Mouse (Mus musculus): ENCODE measurements at regions not wholly inside any gene's neighbourhood (a gene's known extent, or its start where the extent isn't known, plus 50 kb on each side); places are given as distances from the start of the nearest gene placed in this dataset.
"Not testable (repeated sequence)": the region's sequence is repeated elsewhere in the genome, so short reads cannot be mapped to it uniquely, and the experiment has no call there.

- no peak overlapping the region for H3K27ac ChIP-seq (ENCODE audit: low read depth, low read length)
- H3K27me3 ChIP-seq (ENCODE audit: control insufficient read depth, insufficient read depth, low read length) = no peaks in the 10 kb centered on the region
- no peak overlapping the region for H3K4me2 ChIP-seq (replicated peaks; ENCODE audit: low read depth, low read length)
- H3K4me1 ChIP-seq (replicated peaks; ENCODE audit: control insufficient read depth, insufficient read depth, low read length) = no peaks in the 10 kb centered on the region
- ATAC-seq (ENCODE audit: low FRiP score) = no peak
- no peak overlapping the region for H3K4me3 ChIP-seq (ENCODE audit: low read depth, low read length)
- no peak overlapping the region for H3K9ac ChIP-seq (ENCODE audit: low read depth, low read length)
- H3K36me3 ChIP-seq (ENCODE audit: control insufficient read depth, insufficient read depth, low read length) = no peaks in the 10 kb centered on the region
- no peak for DNase-seq (ENCODE audit: low spot score)
- WGBS = 84% methylated on average over 6 of the region's 6 CpGs
- no peaks in the 10 kb centered on the region for H3K9me3 ChIP-seq (ENCODE audit: control insufficient read depth, low read length)
Measured at GRCm38 (mm10) chr14:66501995-66502394, 493.0 kb upstream of the Gulo start.

GRCm38 (mm10) chr14:66499896-66500295 is 490.9 kb upstream of the Gulo start:
- no peak overlapping the region for H3K9ac ChIP-seq (ENCODE audit: low read depth, low read length)
- H3K36me3 ChIP-seq (ENCODE audit: control insufficient read depth, insufficient read depth, low read length) = no peaks in the 10 kb centered on the region
- ATAC-seq (ENCODE audit: low FRiP score) (peak; percentile 45; the same call in 1 of the 2 replicates), DNase-seq (ENCODE audit: low spot score) (peak; percentile 38)
- H3K4me3 ChIP-seq (ENCODE audit: low read depth, low read length) = no peak overlapping the region
- H3K4me1 ChIP-seq (replicated peaks; ENCODE audit: control insufficient read depth, insufficient read depth, low read length) = peaks cover 2% of the 10 kb centered on the region; the same call in 1 of the 2 replicates
- no peak overlapping the region for H3K27ac ChIP-seq (ENCODE audit: low read depth, low read length)
- H3K4me2 ChIP-seq (replicated peaks; ENCODE audit: low read depth, low read length) = no peak overlapping the region
- no peaks in the 10 kb centered on the region for H3K9me3 ChIP-seq (ENCODE audit: control insufficient read depth, low read length)
- WGBS = 31% methylated on average over 11 of the region's 11 CpGs
- H3K27me3 ChIP-seq (ENCODE audit: control insufficient read depth, insufficient read depth, low read length) = no peaks in the 10 kb centered on the region

DNA sequence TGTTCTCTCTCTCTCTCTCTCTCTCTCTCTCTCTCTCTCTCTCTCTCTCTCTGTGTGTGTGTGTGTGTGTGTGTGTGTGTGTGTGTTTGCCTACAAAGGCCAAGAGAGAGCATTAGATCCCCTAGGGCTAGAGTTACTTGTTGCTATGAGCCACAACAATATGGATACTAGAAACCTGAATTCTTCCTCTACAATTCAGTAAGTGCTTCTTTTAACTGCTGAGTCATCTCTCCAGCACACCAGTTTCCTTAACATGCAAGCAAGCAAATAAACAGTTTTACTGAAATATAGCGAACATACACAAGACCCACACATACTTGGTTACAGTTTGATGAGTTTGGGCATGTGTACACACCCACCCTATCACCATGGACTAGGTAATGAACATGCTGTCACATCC is 486.1 kb upstream of the Gulo start:
- Histone ChIP-seq H3K4me3 (ENCODE audit: low read depth, low read length) (no peak overlapping the region), H3K9ac (ENCODE audit: low read depth, low read length) (no peak overlapping the region)
- peak; percentile 28 for DNase-seq (ENCODE audit: low spot score)

GRCm38 (mm10) chr14:66494518-66494923 is 485.5 kb upstream of the Gulo start:
- peak overlapping the region; percentile 92 for H3K27ac ChIP-seq (ENCODE audit: low read depth, low read length)
- H3K9me3 ChIP-seq (ENCODE audit: control insufficient read depth, low read length) = no peaks in the 10 kb centered on the region
- H3K27me3 ChIP-seq (ENCODE audit: control insufficient read depth, insufficient read depth, low read length) = no peaks in the 10 kb centered on the region
- peak overlapping the region; percentile 34 for H3K9ac ChIP-seq (ENCODE audit: low read depth, low read length)
- ATAC-seq (ENCODE audit: low FRiP score) (peak; percentile 99), DNase-seq (ENCODE audit: low spot score) (peak; percentile 91)
- WGBS = 8% methylated on average over 5 of the region's 5 CpGs
- no peak overlapping the region for H3K4me2 ChIP-seq (replicated peaks; ENCODE audit: low read depth, low read length)
- no peaks in the 10 kb centered on the region for H3K36me3 ChIP-seq (ENCODE audit: control insufficient read depth, insufficient read depth, low read length)
- no peak overlapping the region for H3K4me3 ChIP-seq (ENCODE audit: low read depth, low read length)
- H3K4me1 ChIP-seq (replicated peaks; ENCODE audit: control insufficient read depth, insufficient read depth, low read length) = peaks cover 4% of the 10 kb centered on the region; the same call in 1 of the 2 replicates

More for the DNA sequence above, 486.1 kb upstream of the Gulo start:
- peak; percentile 38 for ATAC-seq (ENCODE audit: low FRiP score)
- Histone ChIP-seq H3K4me2 (replicated peaks; ENCODE audit: low read depth, low read length) (no peak overlapping the region), H3K27me3 (ENCODE audit: control insufficient read depth, insufficient read depth, low read length) (no peaks in the 10 kb centered on the region), H3K27ac (ENCODE audit: low read depth, low read length) (peak overlapping the region; percentile 92), H3K9me3 (ENCODE audit: control insufficient read depth, low read length) (no peaks in the 10 kb centered on the region), H3K4me1 (replicated peaks; ENCODE audit: control insufficient read depth, insufficient read depth, low read length) (peaks cover 4% of the 10 kb centered on the region; the same call in 1 of the 2 replicates), H3K36me3 (ENCODE audit: control insufficient read depth, insufficient read depth, low read length) (no peaks in the 10 kb centered on the region)
- 79% methylated on average over 1 of the region's 1 CpGs for WGBS

GRCm38 (mm10) chr14:66493691-66494121 is 484.7 kb upstream of the Gulo start:
- H3K27ac ChIP-seq (ENCODE audit: low read depth, low read length) = peak overlapping the region; percentile 92
- no peak overlapping the region for H3K4me3 ChIP-seq (ENCODE audit: low read depth, low read length)
- WGBS = 18% methylated on average over 4 of the region's 4 CpGs
- H3K4me2 ChIP-seq (replicated peaks; ENCODE audit: low read depth, low read length) = peak overlapping the region; percentile 6; the same call in 1 of the 2 replicates
- no peaks in the 10 kb centered on the region for H3K9me3 ChIP-seq (ENCODE audit: control insufficient read depth, low read length)
- peaks cover 4% of the 10 kb centered on the region; the same call in 1 of the 2 replicates for H3K4me1 ChIP-seq (replicated peaks; ENCODE audit: control insufficient read depth, insufficient read depth, low read length)
- ATAC-seq (ENCODE audit: low FRiP score) (peak; percentile 8; the same call in 1 of the 2 replicates), DNase-seq (ENCODE audit: low spot score) (peak; percentile 57)
- no peaks in the 10 kb centered on the region for H3K27me3 ChIP-seq (ENCODE audit: control insufficient read depth, insufficient read depth, low read length)
- H3K36me3 ChIP-seq (ENCODE audit: control insufficient read depth, insufficient read depth, low read length) = no peaks in the 10 kb centered on the region
- peak overlapping the region; percentile 46 for H3K9ac ChIP-seq (ENCODE audit: low read depth, low read length)

- H3K4me3 ChIP-seq (ENCODE audit: low read depth, low read length); H3K4me2 ChIP-seq (replicated peaks; ENCODE audit: low read depth, low read length); H3K36me3 ChIP-seq (ENCODE audit: control insufficient read depth, insufficient read depth, low read length); H3K4me1 ChIP-seq (replicated peaks; ENCODE audit: control insufficient read depth, insufficient read depth, low read length); DNase-seq (ENCODE audit: low spot score); H3K27me3 ChIP-seq (ENCODE audit: control insufficient read depth, insufficient read depth, low read length); ATAC-seq (ENCODE audit: low FRiP score); H3K9me3 ChIP-seq (ENCODE audit: control insufficient read depth, low read length); H3K27ac ChIP-seq (ENCODE audit: low read depth, low read length); H3K9ac ChIP-seq (ENCODE audit: low read depth, low read length): not testable (repeated sequence)
- 57% methylated on average over 1 of the region's 1 CpGs for WGBS
Measured at GRCm38 (mm10) chr14:66484751-66485150, 475.7 kb upstream of the Gulo start.

DNA sequence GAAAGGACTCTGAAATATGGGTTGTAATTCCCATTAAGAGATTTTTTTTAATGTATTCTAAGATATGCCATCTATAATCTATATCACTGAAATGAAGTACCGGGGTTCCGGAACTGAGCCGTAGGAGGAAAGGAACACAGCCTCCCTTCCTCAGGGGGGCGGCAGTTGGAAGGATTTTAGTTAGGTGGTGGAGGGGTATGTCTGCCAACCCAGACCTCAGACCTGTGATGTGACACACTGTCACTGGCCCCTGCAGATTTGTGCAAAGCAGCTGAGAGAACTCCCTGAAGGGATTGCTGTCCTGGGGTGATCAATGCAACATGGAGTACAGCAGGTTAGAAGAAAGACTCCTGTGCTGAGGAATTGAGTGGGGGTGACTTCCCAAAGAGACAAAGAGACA is 470.2 kb upstream of the Gulo start:
- H3K36me3 ChIP-seq (ENCODE audit: control insufficient read depth, insufficient read depth, low read length) = no peaks in the 10 kb centered on the region
- no peak overlapping the region for H3K4me3 ChIP-seq (ENCODE audit: low read depth, low read length)
- H3K4me2 ChIP-seq (replicated peaks; ENCODE audit: low read depth, low read length) = no peak overlapping the region
- ATAC-seq (ENCODE audit: low FRiP score) (no peak), DNase-seq (ENCODE audit: low spot score) (no peak)
- H3K27me3 ChIP-seq (ENCODE audit: control insufficient read depth, insufficient read depth, low read length) = no peaks in the 10 kb centered on the region
- 0 out of 2 replicates have a peak, but pooled peaks cover 2% of the 10 kb centered on the region for H3K4me1 ChIP-seq (replicated peaks; ENCODE audit: control insufficient read depth, insufficient read depth, low read length)
- H3K27ac ChIP-seq (ENCODE audit: low read depth, low read length) = no peak overlapping the region
- peaks cover 2% of the 10 kb centered on the region; the same call in 1 of the 2 replicates for H3K9me3 ChIP-seq (ENCODE audit: control insufficient read depth, low read length)
- H3K9ac ChIP-seq (ENCODE audit: low read depth, low read length) = no peak overlapping the region
- 89% methylated on average over 4 of the region's 4 CpGs for WGBS

GRCm38 (mm10) chr14:66478562-66478961 is 469.6 kb upstream of the Gulo start:
- peak; percentile 28 for DNase-seq (ENCODE audit: low spot score)

DNA sequence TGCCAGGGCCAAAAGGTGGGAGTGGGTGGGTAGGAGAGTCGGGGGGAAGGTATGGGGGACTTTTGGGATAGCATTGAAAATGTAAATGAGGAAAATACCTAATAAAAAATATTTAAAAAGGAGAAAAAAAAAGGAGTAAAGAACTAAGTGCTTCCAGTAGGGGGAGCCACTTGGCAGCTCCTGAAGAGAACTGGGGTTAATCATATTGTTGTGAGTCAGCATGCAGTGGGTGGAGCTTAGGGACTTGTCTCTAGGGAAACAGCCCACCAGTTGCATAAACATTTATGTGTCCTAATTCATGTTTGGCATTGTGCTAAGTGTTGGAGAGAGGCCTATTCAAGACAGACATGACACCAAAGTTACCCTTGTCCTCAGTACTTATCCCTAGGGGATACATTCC is 466.0 kb upstream of the Gulo start:
- no peak for DNase-seq (ENCODE audit: low spot score)
- no peak overlapping the region for H3K9ac ChIP-seq (ENCODE audit: low read depth, low read length)
- peaks cover 2% of the 10 kb centered on the region; the same call in 1 of the 2 replicates for H3K4me1 ChIP-seq (replicated peaks; ENCODE audit: control insufficient read depth, insufficient read depth, low read length)
- no peak overlapping the region for H3K4me2 ChIP-seq (replicated peaks; ENCODE audit: low read depth, low read length)
- no peaks in the 10 kb centered on the region for H3K27me3 ChIP-seq (ENCODE audit: control insufficient read depth, insufficient read depth, low read length)
- no peak for ATAC-seq (ENCODE audit: low FRiP score)
- H3K27ac ChIP-seq (ENCODE audit: low read depth, low read length) = no peak overlapping the region
- WGBS = 79% methylated on average over 1 of the region's 1 CpGs
- H3K9me3 ChIP-seq (ENCODE audit: control insufficient read depth, low read length) = no peaks in the 10 kb centered on the region
- no peaks in the 10 kb centered on the region for H3K36me3 ChIP-seq (ENCODE audit: control insufficient read depth, insufficient read depth, low read length)
- no peak overlapping the region for H3K4me3 ChIP-seq (ENCODE audit: low read depth, low read length)

More at GRCm38 (mm10) chr14:66478562-66478961, 469.6 kb upstream of the Gulo start:
- H3K4me1 ChIP-seq (replicated peaks; ENCODE audit: control insufficient read depth, insufficient read depth, low read length) = 0 out of 2 replicates have a peak, but pooled peaks cover 2% of the 10 kb centered on the region
- no peak overlapping the region for H3K4me3 ChIP-seq (ENCODE audit: low read depth, low read length)
- H3K36me3 ChIP-seq (ENCODE audit: control insufficient read depth, insufficient read depth, low read length) = no peaks in the 10 kb centered on the region
- no peaks in the 10 kb centered on the region for H3K27me3 ChIP-seq (ENCODE audit: control insufficient read depth, insufficient read depth, low read length)
- ATAC-seq (ENCODE audit: low FRiP score) = no peak
- no peak overlapping the region for H3K9ac ChIP-seq (ENCODE audit: low read depth, low read length)
- H3K9me3 ChIP-seq (ENCODE audit: control insufficient read depth, low read length) = peaks cover 2% of the 10 kb centered on the region; the same call in 1 of the 2 replicates
- H3K4me2 ChIP-seq (replicated peaks; ENCODE audit: low read depth, low read length) = no peak overlapping the region
- H3K27ac ChIP-seq (ENCODE audit: low read depth, low read length) = no peak overlapping the region
- WGBS = 34% methylated on average over 6 of the region's 6 CpGs

Data from hindbrain, embryonic 11.5 days (tissue).